In genomic region chr7:120934716-120935115, GRCm38 (mm10) we compare ENCODE assay signal across 8 mouse cellular contexts. TPM values are rescaled to one million over a fixed set of nuclear protein-coding genes. Genes with fewer than 3 reads are reported as not detected.
A peak's percentile ranks its signal among the peaks of the same experiment; 100 is the strongest.
DNase-seq lines count a peak whose midpoint lies in the region; ATAC-seq and TF ChIP-seq lines count a peak whose summit lies in the region.

No protein-coding gene starts in this region.

- no peak for TF ChIP-seq EP300 in ES-Bruce4 (IDR thresholded peaks at IDR 0.05; ENCODE audit: insufficient read depth, low read depth, low read length)

- H3K9me3 ChIP-seq in hindbrain, embryonic 10.5 days = no peaks in the 10 kb centered on the region
- no peaks in the 10 kb centered on the region for H3K9me3 ChIP-seq in hindbrain, embryonic 16.5 days (ENCODE audit: control insufficient read depth, low read length)
- H3K9me3 ChIP-seq in ES-Bruce4 (replicated peaks; ENCODE audit: control insufficient read depth, insufficient read depth, low read length, poor library complexity, severe bottlenecking) = no peaks in the 10 kb centered on the region

- peak; percentile 39 for DNase-seq in hindbrain, embryonic 10.5 days (ENCODE audit: low spot score)
- peak; percentile 30 for DNase-seq in brain, embryonic 18.5 days (ENCODE audit: low read depth, low spot score)
- DNase-seq in heart, adult 9 months (ENCODE audit: low spot score in 2 of 2) = peak; percentile 51
- peak; percentile 46 to 66 for DNase-seq in layer of hippocampus, postnatal 10 days (ENCODE audit: low spot score in 2 of 2)
- peak; percentile 23 to 59 for DNase-seq in thymus, postnatal 10 days (ENCODE audit: low spot score in 2 of 2)

- peaks cover 99% of the 10 kb centered on the region for H3K36me3 ChIP-seq in hindbrain, embryonic 10.5 days
- peaks cover 49% of the 10 kb centered on the region for H3K36me3 ChIP-seq in hindbrain, embryonic 16.5 days (ENCODE audit: control insufficient read depth, insufficient read depth, low read length)
- H3K36me3 ChIP-seq in ES-Bruce4 (ENCODE audit: control insufficient read depth, insufficient read depth, low read length, poor library complexity, severe bottlenecking) = peaks cover 73% of the 10 kb centered on the region

- H3K27me3 ChIP-seq in hindbrain, embryonic 10.5 days (ENCODE audit: insufficient read depth, poor library complexity, severe bottlenecking) = no peaks in the 10 kb centered on the region
- H3K27me3 ChIP-seq in hindbrain, embryonic 16.5 days (replicated peaks; ENCODE audit: control insufficient read depth, insufficient read depth, low read length) = no peaks in the 10 kb centered on the region
- H3K27me3 ChIP-seq in ES-Bruce4 (ENCODE audit: control insufficient read depth, insufficient read depth, low read length, poor library complexity, severe bottlenecking) = no peaks in the 10 kb centered on the region

- no peak overlapping the region for H3K27ac ChIP-seq in hindbrain, embryonic 10.5 days
- no peak overlapping the region for H3K27ac ChIP-seq in hindbrain, embryonic 16.5 days (ENCODE audit: low read depth, low read length)
- no peak overlapping the region for H3K27ac ChIP-seq in ES-Bruce4 (ENCODE audit: insufficient read depth, low read length)

- 41% methylated on average over 5 of the region's 5 CpGs for WGBS in hindbrain, embryonic 10.5 days
- WGBS in hindbrain, embryonic 16.5 days = 29% methylated on average over 5 of the region's 5 CpGs

- H3K4me3 ChIP-seq in hindbrain, embryonic 10.5 days = no peak overlapping the region
- no peak overlapping the region for H3K4me3 ChIP-seq in hindbrain, embryonic 16.5 days (ENCODE audit: low read length)
- no peak overlapping the region for H3K4me3 ChIP-seq in ES-Bruce4 (ENCODE audit: low read depth, low read length)

- TF ChIP-seq POLR2A in ES-Bruce4 (IDR thresholded peaks at IDR 0.05; ENCODE audit: insufficient read depth, low read length) = no peak

- ATAC-seq in hindbrain, embryonic 16.5 days = no peak; the same call in 1 of the 2 replicates
- ATAC-seq in megakaryocyte-erythroid progenitor cell, adult 5-6 weeks (replicated peaks; ENCODE audit: low FRiP score, low TSS enrichment, poor library complexity, severe bottlenecking) = peak; percentile 70

- no peak overlapping the region for H3K4me2 ChIP-seq in hindbrain, embryonic 16.5 days (ENCODE audit: low read length)

- TF ChIP-seq CTCF in ES-Bruce4 (IDR thresholded peaks at IDR 0.05; ENCODE audit: low read depth, low read length) = peak; percentile 60

- no peak overlapping the region for H3K9ac ChIP-seq in hindbrain, embryonic 16.5 days (ENCODE audit: low read depth, low read length)
- no peak overlapping the region for H3K9ac ChIP-seq in ES-Bruce4 (ENCODE audit: low read depth, poor library complexity, severe bottlenecking)

- H3K4me1 ChIP-seq in hindbrain, embryonic 10.5 days (replicated peaks) = no peaks in the 10 kb centered on the region
- no peaks in the 10 kb centered on the region for H3K4me1 ChIP-seq in hindbrain, embryonic 16.5 days (ENCODE audit: control insufficient read depth, insufficient read depth, low read depth, low read length)
- H3K4me1 ChIP-seq in ES-Bruce4 (ENCODE audit: control insufficient read depth, insufficient read depth, low read length) = no peaks in the 10 kb centered on the region

RNA-seq across cellular contexts. Expression of gene Polr3e, which starts 17.2 kb away (rescaled TPM):
- polyA plus RNA-seq in hindbrain, embryonic 10.5 days (2016; fragmentation: Nextera tagmentation; extraction: Ambion mirVana) = 31.2 and 41.0 TPM in 2 replicates
- 24.0 and 27.2 TPM in 2 replicates for polyA plus RNA-seq in hindbrain, embryonic 16.5 days (2015; fragmentation: Nextera tagmentation; extraction: Ambion mirVana)
- 35.6 and 36.0 TPM in 2 replicates for polyA plus RNA-seq in ES-Bruce4 (2011; ENCODE audit: insufficient read depth, insufficient read length, low read depth, missing spikeins)
- 10 to 100 TPM; 31.3 to 32.0 TPM for total RNA-seq in layer of hippocampus, postnatal 10 days (2021)
- 36.0 and 40.6 TPM in 2 replicates for total RNA-seq in megakaryocyte-erythroid progenitor cell, adult 5-6 weeks (2014; fragmentation: Nextera tagmentation)
- total RNA-seq in megakaryocyte-erythroid progenitor cell, adult 5-6 weeks (2017) = 32.4 and 36.6 TPM in 2 replicates

RNA-seq across cellular contexts. Expression of gene Cdr2, which starts 47.4 kb away (rescaled TPM):
- polyA plus RNA-seq in hindbrain, embryonic 10.5 days (2016; fragmentation: Nextera tagmentation; extraction: Ambion mirVana) = 14.2 and 14.7 TPM in 2 replicates
- 14.7 and 15.3 TPM in 2 replicates for polyA plus RNA-seq in hindbrain, embryonic 16.5 days (2015; fragmentation: Nextera tagmentation; extraction: Ambion mirVana)
- polyA plus RNA-seq in ES-Bruce4 (2011; ENCODE audit: insufficient read depth, insufficient read length, low read depth, missing spikeins) = 23.2 and 24.6 TPM in 2 replicates
- 1 to 10 TPM; 3.1 to 3.9 TPM for total RNA-seq in layer of hippocampus, postnatal 10 days (2021)
- 32.2 and 39.0 TPM in 2 replicates for total RNA-seq in megakaryocyte-erythroid progenitor cell, adult 5-6 weeks (2014; fragmentation: Nextera tagmentation)
- 42.9 and 61.6 TPM in 2 replicates for total RNA-seq in megakaryocyte-erythroid progenitor cell, adult 5-6 weeks (2017)

RNA-seq across cellular contexts. Expression of gene Mfsd13b, which starts 47.6 kb away (rescaled TPM):
- 0.37 and 0.42 TPM in 2 replicates for polyA plus RNA-seq in hindbrain, embryonic 10.5 days (2016; fragmentation: Nextera tagmentation; extraction: Ambion mirVana)
- polyA plus RNA-seq in hindbrain, embryonic 16.5 days (2015; fragmentation: Nextera tagmentation; extraction: Ambion mirVana) = 0.35 TPM in 1 of 2 replicates, not detected in the other
- 2.3 TPM in 1 of 2 replicates, not detected in the other for polyA plus RNA-seq in ES-Bruce4 (2011; ENCODE audit: insufficient read depth, insufficient read length, low read depth, missing spikeins)
- total RNA-seq in layer of hippocampus, postnatal 10 days (2021) = under 1 TPM; 0.27 to 0.40 TPM
- total RNA-seq in megakaryocyte-erythroid progenitor cell, adult 5-6 weeks (2014; fragmentation: Nextera tagmentation) = 0.33 TPM in 1 of 2 replicates, not detected in the other
- total RNA-seq in megakaryocyte-erythroid progenitor cell, adult 5-6 weeks (2017) = not detected in 2 replicates
